Mouse (Mus musculus): ENCODE measurements around the gene Dusp12.

The Dusp12 gene

GRCm38 (mm10) chr1:170862435-170862717 is 23.0 kb downstream of the Dusp12 start:
- DNase-seq (ENCODE audit: low spot score) = no peak

- DNase-seq (ENCODE audit: low spot score) = no peak
Observed at GRCm38 (mm10) chr1:170861671-170862434, 23.5 kb downstream of the Dusp12 start.

- DNase-seq (ENCODE audit: low spot score) = no peak
Observed at GRCm38 (mm10) chr1:170858872-170859271, 26.5 kb downstream of the Dusp12 start.

- DNase-seq (ENCODE audit: low spot score) = peak; percentile 44
Observed at GRCm38 (mm10) chr1:170857369-170857768, 28.0 kb downstream of the Dusp12 start.

GRCm38 (mm10) chr1:170855056-170855760 is 30.1 kb downstream of the Dusp12 start:
- DNase-seq (ENCODE audit: low spot score) = no peak

GRCm38 (mm10) chr1:170853604-170854003 is 31.7 kb downstream of the Dusp12 start:
- no peak for DNase-seq (ENCODE audit: low spot score)

- DNase-seq (ENCODE audit: low spot score) = no peak
Observed at GRCm38 (mm10) chr1:170850637-170851624, 34.4 kb downstream of the Dusp12 start.

GRCm38 (mm10) chr1:170850007-170850406 is 35.3 kb downstream of the Dusp12 start:
- no peak for DNase-seq (ENCODE audit: low spot score)

GRCm38 (mm10) chr1:170845448-170846307 is 39.7 kb downstream of the Dusp12 start:
- no peak for DNase-seq (ENCODE audit: low spot score)

GRCm38 (mm10) chr1:170844380-170844779 is 41.0 kb downstream of the Dusp12 start:
- DNase-seq (ENCODE audit: low spot score) = no peak

GRCm38 (mm10) chr1:170839685-170840084 is 45.7 kb downstream of the Dusp12 start:
- peak; percentile 56 for DNase-seq (ENCODE audit: low spot score)

- no peak for DNase-seq (ENCODE audit: low spot score)
Observed at GRCm38 (mm10) chr1:170834756-170835155, 50.6 kb downstream of the Dusp12 start.

- no peak for DNase-seq (ENCODE audit: low spot score)
Observed at GRCm38 (mm10) chr1:170829781-170830180, 55.6 kb downstream of the Dusp12 start.

GRCm38 (mm10) chr1:170829344-170829743 is 56.0 kb downstream of the Dusp12 start:
- no peak for DNase-seq (ENCODE audit: low spot score)

Data from layer of hippocampus, adult 9-10 months (tissue).